Mouse (Mus musculus): Measurements from ENCODE around the gene Cct6b.

- TF ChIP-seq CTCF (IDR thresholded peaks at IDR 0.05; ENCODE audit: control insufficient read depth, insufficient read depth, insufficient replicate concordance, low read depth, low read length) (no peak), POLR2A (IDR thresholded peaks at IDR 0.05; ENCODE audit: control insufficient read depth, low read depth, low read length) (no peak)
Measured at GRCm38 (mm10) chr11:82683765-82684505, 80.2 kb downstream of the Cct6b start.
